Mouse (Mus musculus): Measurements from ENCODE around the gene Gm49486. TPM values are rescaled to one million over a fixed set of nuclear protein-coding genes. Genes with fewer than 3 reads are reported as not detected.

The Gm49486 gene
- polyA plus RNA-seq, 1 experiment, result not detected

DNA sequence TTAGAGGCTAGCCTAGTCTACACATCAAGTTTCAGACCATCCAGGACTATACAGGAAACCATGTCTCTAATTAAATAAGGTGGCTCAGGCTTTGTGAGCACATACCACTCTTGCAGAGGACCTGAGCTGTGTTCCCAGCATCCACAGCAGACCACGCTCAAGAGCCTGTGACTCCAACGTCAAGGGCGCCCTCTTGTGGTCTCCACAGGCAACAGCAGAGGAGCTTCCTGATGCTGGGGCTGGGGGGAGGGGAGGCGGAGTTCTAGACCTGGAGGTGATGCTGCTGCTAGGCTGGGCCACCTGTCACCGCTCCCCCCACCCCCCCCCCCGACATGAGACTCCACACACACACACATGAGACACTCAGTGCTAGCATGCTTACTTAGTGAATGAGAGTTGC lies 51.0 kb downstream of the Gm49486 start:
- Histone ChIP-seq H3K9me3 (ENCODE audit: control insufficient read depth, low read length) (peaks cover 6% of the 10 kb centered on the region), H3K4me3 (replicated peaks) (no peak overlapping the region), H3K36me3 (ENCODE audit: control insufficient read depth) (no peaks in the 10 kb centered on the region; the same call in 1 of the 2 replicates), H3K4me1 (ENCODE audit: control insufficient read depth) (peaks cover 25% of the 10 kb centered on the region), H3K27me3 (ENCODE audit: control insufficient read depth) (peaks cover 3% of the 10 kb centered on the region; the same call in 1 of the 2 replicates)
- TF ChIP-seq GATA1 (IDR thresholded peaks at IDR 0.05; ENCODE audit: low read length) (no peak), TAL1 (IDR thresholded peaks at IDR 0.05; ENCODE audit: low read length) (no peak)

DNA sequence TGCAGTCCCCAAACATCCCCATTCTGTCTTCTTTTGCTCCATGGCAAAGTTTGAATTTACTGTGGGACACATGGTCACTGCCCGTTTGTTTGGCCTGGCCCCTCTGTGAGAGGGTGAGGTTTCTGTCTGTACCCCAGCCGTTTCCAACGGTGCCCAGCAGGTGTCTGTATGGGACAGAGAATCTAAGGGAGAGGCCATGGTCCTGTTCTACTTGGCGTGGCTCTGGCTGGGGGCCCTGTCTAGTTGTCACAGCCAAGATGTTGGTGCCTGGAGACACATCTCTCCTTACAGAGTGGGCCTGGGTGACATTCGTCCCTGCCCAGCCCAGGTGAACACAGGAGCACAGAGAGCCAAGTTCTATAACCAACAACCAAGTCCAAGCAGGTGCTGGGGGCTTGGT lies 51.7 kb downstream of the Gm49486 start:
- peaks cover 6% of the 10 kb centered on the region for H3K9me3 ChIP-seq (ENCODE audit: control insufficient read depth, low read length)
- peaks cover 2% of the 10 kb centered on the region for H3K36me3 ChIP-seq (ENCODE audit: control insufficient read depth)
- TF ChIP-seq TAL1 (IDR thresholded peaks at IDR 0.05; ENCODE audit: low read length) (no peak), GATA1 (IDR thresholded peaks at IDR 0.05; ENCODE audit: low read length) (no peak)
- peaks cover 3% of the 10 kb centered on the region; the same call in 1 of the 2 replicates for H3K27me3 ChIP-seq (ENCODE audit: control insufficient read depth)
- no peak overlapping the region for H3K4me3 ChIP-seq (replicated peaks)
- peaks cover 25% of the 10 kb centered on the region for H3K4me1 ChIP-seq (ENCODE audit: control insufficient read depth)

DNA sequence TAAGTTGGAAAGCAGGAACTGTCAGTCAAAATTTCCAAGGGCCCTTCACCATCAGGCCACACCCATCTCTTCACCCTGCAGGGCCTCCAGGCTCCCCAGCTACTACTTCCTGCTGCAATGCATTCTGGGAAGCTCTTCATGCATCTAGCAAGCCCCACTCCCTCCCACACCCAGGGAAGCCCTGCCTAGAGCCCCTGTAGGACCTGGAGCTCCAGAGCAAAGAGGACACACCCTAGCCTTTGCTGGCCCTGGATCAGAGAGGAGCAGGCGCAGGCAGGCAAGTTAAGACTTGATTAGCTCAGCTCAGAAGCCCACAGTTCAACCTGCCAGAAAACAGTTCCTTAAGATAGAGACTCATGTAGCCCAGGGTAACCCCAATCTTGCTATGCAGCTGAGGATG lies 52.2 kb downstream of the Gm49486 start:
- H3K4me3 ChIP-seq (replicated peaks), result no peak overlapping the region
- H3K9me3 ChIP-seq (ENCODE audit: control insufficient read depth, low read length), result peaks cover 6% of the 10 kb centered on the region
- H3K4me1 ChIP-seq (ENCODE audit: control insufficient read depth), result peaks cover 25% of the 10 kb centered on the region
- H3K27me3 ChIP-seq (ENCODE audit: control insufficient read depth), result peaks cover 3% of the 10 kb centered on the region; the same call in 1 of the 2 replicates
- TF ChIP-seq TAL1 (IDR thresholded peaks at IDR 0.05; ENCODE audit: low read length) (no peak), GATA1 (IDR thresholded peaks at IDR 0.05; ENCODE audit: low read length) (no peak)
- peaks cover 7% of the 10 kb centered on the region for H3K36me3 ChIP-seq (ENCODE audit: control insufficient read depth)

DNA sequence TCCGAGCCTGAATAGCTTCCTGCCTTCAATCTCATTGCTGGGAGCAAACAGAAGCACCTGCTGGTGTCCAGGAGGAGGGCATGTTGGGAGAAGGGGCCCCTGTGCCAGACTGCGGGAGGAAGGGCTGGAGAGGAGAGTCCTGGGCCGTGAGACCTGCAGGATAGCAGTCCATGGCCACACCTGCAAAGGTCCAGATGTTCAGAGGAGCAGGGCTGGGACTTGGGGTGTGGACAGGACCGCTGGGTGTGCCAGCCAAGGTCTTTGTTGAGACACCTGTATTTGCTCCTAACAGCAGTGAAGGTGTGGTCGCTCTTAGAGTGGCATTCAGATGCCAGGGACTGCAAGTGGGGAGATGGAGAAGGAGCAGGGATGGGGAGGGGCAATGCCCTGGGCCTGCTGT lies 53.2 kb downstream of the Gm49486 start:
- no peak for TF ChIP-seq GATA1 (IDR thresholded peaks at IDR 0.05; ENCODE audit: low read length)
- TF ChIP-seq TAL1 (IDR thresholded peaks at IDR 0.05; ENCODE audit: low read length), result no peak
- H3K27me3 ChIP-seq (ENCODE audit: control insufficient read depth), result no peaks in the 10 kb centered on the region
- peaks cover 16% of the 10 kb centered on the region for H3K36me3 ChIP-seq (ENCODE audit: control insufficient read depth)
- peaks cover 3% of the 10 kb centered on the region for H3K9me3 ChIP-seq (ENCODE audit: control insufficient read depth, low read length)
- no peak overlapping the region for H3K4me3 ChIP-seq (replicated peaks)
- peaks cover 25% of the 10 kb centered on the region for H3K4me1 ChIP-seq (ENCODE audit: control insufficient read depth)

DNA sequence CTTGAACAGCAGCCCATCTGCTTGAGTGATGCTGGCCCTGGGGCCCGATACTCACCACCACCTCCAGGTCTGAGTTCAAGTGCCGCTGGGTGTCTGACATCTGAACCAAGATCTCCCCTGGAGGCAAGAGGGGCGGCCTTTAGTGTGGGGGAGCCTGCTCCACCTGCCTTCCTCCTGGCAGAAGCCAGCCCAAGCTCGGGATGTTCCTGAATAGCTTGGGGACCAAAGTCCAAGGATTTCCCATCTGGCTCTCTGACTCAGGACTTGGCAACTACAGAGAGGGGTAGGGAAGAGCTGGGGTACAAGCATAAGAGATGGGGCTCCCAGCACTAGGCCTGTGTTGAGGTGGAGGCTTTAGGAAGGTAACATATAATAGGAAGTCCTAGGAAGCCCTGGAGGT lies 54.2 kb downstream of the Gm49486 start:
- Histone ChIP-seq H3K27me3 (ENCODE audit: control insufficient read depth) (no peaks in the 10 kb centered on the region), H3K4me3 (replicated peaks) (no peak overlapping the region), H3K9me3 (ENCODE audit: control insufficient read depth, low read length) (peaks cover 3% of the 10 kb centered on the region), H3K4me1 (ENCODE audit: control insufficient read depth) (peaks cover 25% of the 10 kb centered on the region), H3K36me3 (ENCODE audit: control insufficient read depth) (peaks cover 21% of the 10 kb centered on the region)
- TF ChIP-seq GATA1 (IDR thresholded peaks at IDR 0.05; ENCODE audit: low read length), result no peak
- TF ChIP-seq TAL1 (IDR thresholded peaks at IDR 0.05; ENCODE audit: low read length), result no peak

DNA sequence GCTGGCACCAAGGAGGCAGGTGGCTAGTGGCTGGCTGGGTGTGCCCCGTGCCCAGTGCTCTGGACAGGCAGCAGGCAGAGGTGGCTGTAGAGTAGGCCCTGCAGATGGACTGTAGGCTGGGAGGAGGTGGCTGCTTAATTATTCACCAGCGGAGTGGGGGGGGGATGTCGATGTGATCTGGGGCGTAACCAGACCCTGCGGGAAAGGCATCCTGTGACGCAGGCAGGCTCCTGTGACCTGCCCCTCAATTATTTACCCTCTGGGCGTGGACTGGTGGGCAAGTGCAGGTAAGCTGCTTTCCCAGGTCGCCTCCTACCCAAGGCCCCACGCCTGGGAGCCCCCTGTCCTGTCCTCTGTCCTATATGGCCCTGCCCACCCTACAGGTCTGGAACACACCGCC lies 56.2 kb downstream of the Gm49486 start, which contains the start of gene Baiap2l2:
Gene Baiap2l2 (minus strand): TSS at position 139 of the 400 bp plus-strand sequence.
- H3K4me1 ChIP-seq (ENCODE audit: control insufficient read depth), result peaks cover 22% of the 10 kb centered on the region

DNA sequence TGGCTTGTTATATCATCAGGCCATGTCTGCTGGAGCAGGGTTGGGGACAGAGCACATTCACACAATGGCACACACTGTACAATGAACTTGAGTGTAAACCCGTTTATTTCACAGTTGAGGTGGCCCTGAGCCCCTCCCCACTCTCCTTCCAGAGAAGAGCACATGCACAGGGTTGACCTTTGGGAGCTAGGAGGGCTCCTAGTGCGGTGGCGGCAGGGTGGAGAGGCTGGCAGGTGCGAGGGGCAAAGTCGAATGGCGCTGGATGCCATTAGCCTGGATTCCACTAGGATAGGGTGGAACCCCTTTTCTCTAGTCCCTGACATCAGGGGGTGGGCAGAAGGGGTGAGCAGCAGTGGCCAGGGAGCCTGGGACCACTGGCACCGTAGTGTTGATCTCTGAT lies 57.0 kb downstream of the Gm49486 start:
- Histone ChIP-seq H3K4me3 (replicated peaks) (no peak overlapping the region), H3K9me3 (ENCODE audit: control insufficient read depth, low read length) (no peaks in the 10 kb centered on the region), H3K4me1 (ENCODE audit: control insufficient read depth) (peaks cover 15% of the 10 kb centered on the region), H3K36me3 (ENCODE audit: control insufficient read depth) (peaks cover 39% of the 10 kb centered on the region), H3K27me3 (ENCODE audit: control insufficient read depth) (no peaks in the 10 kb centered on the region)
- TF ChIP-seq GATA1 (IDR thresholded peaks at IDR 0.05; ENCODE audit: low read length) (no peak), TAL1 (IDR thresholded peaks at IDR 0.05; ENCODE audit: low read length) (no peak)

More for the DNA sequence above, 56.2 kb downstream of the Gm49486 start, which contains the start of gene Baiap2l2:
- Histone ChIP-seq H3K4me3 (replicated peaks) (no peak within 1 kb of the TSS), H3K27me3 (ENCODE audit: control insufficient read depth) (no peaks in the 10 kb centered on the region), H3K9me3 (ENCODE audit: control insufficient read depth, low read length) (no peaks in the 10 kb centered on the region), H3K36me3 (ENCODE audit: control insufficient read depth) (peaks cover 37% of the 10 kb centered on the region)
- TF ChIP-seq TAL1 (IDR thresholded peaks at IDR 0.05; ENCODE audit: low read length) (no peak), GATA1 (IDR thresholded peaks at IDR 0.05; ENCODE audit: low read length) (no peak)

DNA sequence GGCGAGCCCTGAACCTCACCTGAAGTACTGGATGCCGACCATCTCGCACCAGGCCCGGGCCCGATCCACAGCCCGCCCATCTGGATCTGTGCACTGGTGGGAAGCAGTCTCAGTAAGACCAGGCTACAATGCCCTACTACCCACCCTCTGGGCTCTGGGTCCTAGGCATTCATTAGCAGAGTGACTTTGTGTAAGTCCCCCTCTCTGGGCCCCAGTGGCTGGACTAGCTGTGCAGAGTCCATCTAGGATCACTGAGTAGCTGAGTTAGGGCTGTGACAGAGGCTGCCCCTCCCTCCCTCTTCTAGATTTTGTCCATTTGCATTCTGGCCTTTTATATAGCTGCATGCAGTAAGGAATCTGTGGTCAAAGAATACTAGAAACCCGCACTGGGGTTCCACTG lies 57.9 kb downstream of the Gm49486 start:
- H3K4me3 ChIP-seq (replicated peaks), result no peak overlapping the region
- H3K36me3 ChIP-seq (ENCODE audit: control insufficient read depth), result peaks cover 44% of the 10 kb centered on the region
- TF ChIP-seq TAL1 (IDR thresholded peaks at IDR 0.05; ENCODE audit: low read length) (no peak), GATA1 (IDR thresholded peaks at IDR 0.05; ENCODE audit: low read length) (no peak)
- peaks cover 5% of the 10 kb centered on the region for H3K4me1 ChIP-seq (ENCODE audit: control insufficient read depth)
- H3K27me3 ChIP-seq (ENCODE audit: control insufficient read depth), result no peaks in the 10 kb centered on the region
- no peaks in the 10 kb centered on the region for H3K9me3 ChIP-seq (ENCODE audit: control insufficient read depth, low read length)

GRCm38 (mm10) chr15:79288387-79288786 lies 59.2 kb downstream of the Gm49486 start:
- no peak for TF ChIP-seq TAL1 (IDR thresholded peaks at IDR 0.05; ENCODE audit: low read length)
- TF ChIP-seq GATA1 (IDR thresholded peaks at IDR 0.05; ENCODE audit: low read length), result no peak
- H3K9me3 ChIP-seq (ENCODE audit: control insufficient read depth, low read length), result no peaks in the 10 kb centered on the region
- peaks cover 46% of the 10 kb centered on the region for H3K36me3 ChIP-seq (ENCODE audit: control insufficient read depth)
- no peak overlapping the region for H3K4me3 ChIP-seq (replicated peaks)
- H3K27me3 ChIP-seq (ENCODE audit: control insufficient read depth), result no peaks in the 10 kb centered on the region
- no peaks in the 10 kb centered on the region for H3K4me1 ChIP-seq (ENCODE audit: control insufficient read depth)

- no peaks in the 10 kb centered on the region for H3K9me3 ChIP-seq (ENCODE audit: control insufficient read depth, low read length)
- H3K4me3 ChIP-seq (replicated peaks), result no peak overlapping the region
- TF ChIP-seq GATA1 (IDR thresholded peaks at IDR 0.05; ENCODE audit: low read length) (no peak), TAL1 (IDR thresholded peaks at IDR 0.05; ENCODE audit: low read length) (no peak)
- peaks cover 49% of the 10 kb centered on the region for H3K36me3 ChIP-seq (ENCODE audit: control insufficient read depth)
- H3K27me3 ChIP-seq (ENCODE audit: control insufficient read depth), result no peaks in the 10 kb centered on the region
- H3K4me1 ChIP-seq (ENCODE audit: control insufficient read depth), result no peaks in the 10 kb centered on the region
Measured at GRCm38 (mm10) chr15:79289441-79289840, 60.2 kb downstream of the Gm49486 start.
